Mouse (Mus musculus) midbrain, embryonic 12.5 days (tissue): ENCODE measurements at regions not wholly inside any gene's neighbourhood (a gene's known extent, or its start where the extent isn't known, plus 50 kb on each side); places are given as distances from the start of the nearest gene placed in this dataset.

Experiments
- ATAC-seq: fragments of 200-750 bp; cut with Nextera tagmentation; 2 replicates; pipeline ENCODE4 v1.8.0; 2017; ENCODE audit warnings: low read depth, moderate TSS enrichment, moderate library complexity; ENCODE audit not compliant: low FRiP score
- H3K27ac ChIP-seq: fragments of 300-500 bp; sonication (generic); replicated peaks from 2 replicates; pipeline ENCODE4 v1.5.1; 2016; ENCODE audit warnings: mild to moderate bottlenecking
- H3K27me3 ChIP-seq: fragments of 300-500 bp; sonication (generic); 2 replicates; pipeline ENCODE4 v1.6.1; 2016; ENCODE audit warnings: mild to moderate bottlenecking
- H3K36me3 ChIP-seq: fragments of 300-500 bp; sonication (generic); 2 replicates; pipeline ENCODE4 v1.6.1; 2016
- H3K4me1 ChIP-seq: fragments of 300-500 bp; sonication (generic); 2 replicates; pipeline ENCODE4 v1.6.1; 2016
- H3K4me2 ChIP-seq: fragments of 300-500 bp; sonication (generic); replicated peaks from 2 replicates; pipeline ENCODE4 v1.6.1; 2016; ENCODE audit warnings: mild to moderate bottlenecking, moderate library complexity
- H3K4me3 ChIP-seq: fragments of 300-500 bp; sonication (generic); 2 replicates; pipeline ENCODE4 v1.5.1; 2016; ENCODE audit warnings: mild to moderate bottlenecking
- H3K9ac ChIP-seq: fragments of 300-500 bp; sonication (generic); replicated peaks from 2 replicates; pipeline ENCODE4 v1.6.1; 2016; ENCODE audit warnings: mild to moderate bottlenecking, moderate library complexity
- H3K9me3 ChIP-seq: fragments of 300-500 bp; sonication (generic); 2 replicates; pipeline ENCODE4 v1.6.1; 2016; ENCODE audit warnings: mild to moderate bottlenecking
- WGBS: fragments of 180-500 bp; shearing (Covaris S2); methylation state at CpG from one replicate; pipeline ENCODE4 v1.1.7; 2016; 5-methylcytosine and 5-hydroxymethylcytosine counted together

DNA sequence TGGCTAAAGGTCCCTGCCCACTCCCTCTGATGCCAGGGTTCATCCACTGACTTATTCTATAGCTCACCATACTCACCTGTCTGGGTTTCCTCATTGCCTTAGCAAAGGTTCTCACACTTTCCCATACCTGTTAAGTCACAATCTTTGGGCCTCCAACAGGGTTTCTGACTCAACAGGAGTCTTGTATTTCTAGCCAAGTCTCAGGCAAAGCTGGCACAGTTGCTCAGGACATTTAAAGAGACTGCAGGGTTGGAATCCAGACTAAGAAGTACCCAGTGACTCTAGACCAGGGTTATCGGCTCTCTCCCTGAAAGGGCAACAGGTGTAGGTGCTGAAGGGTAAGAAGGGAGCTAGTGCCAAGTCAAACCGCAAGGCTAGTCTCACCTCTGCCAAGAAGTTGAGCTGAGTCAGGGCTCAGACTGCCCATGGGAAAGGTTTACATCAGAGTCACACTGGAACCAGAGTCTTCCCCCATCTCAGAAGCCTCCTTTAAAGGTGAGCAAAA, 622.4 kb downstream of the Rnf144a start:
- Histone ChIP-seq H3K9me3 (no peaks in the 10 kb centered on the region), H3K27ac (no peak overlapping the region), H3K4me2 (no peak overlapping the region), H3K36me3 (no peaks in the 10 kb centered on the region), H3K9ac (no peak overlapping the region), H3K4me3 (no peak overlapping the region), H3K4me1 (no peaks in the 10 kb centered on the region), H3K27me3 (no peaks in the 10 kb centered on the region)
- ATAC-seq: no peak
- 91% methylated on average over 2 of the region's 2 CpGs for WGBS

DNA sequence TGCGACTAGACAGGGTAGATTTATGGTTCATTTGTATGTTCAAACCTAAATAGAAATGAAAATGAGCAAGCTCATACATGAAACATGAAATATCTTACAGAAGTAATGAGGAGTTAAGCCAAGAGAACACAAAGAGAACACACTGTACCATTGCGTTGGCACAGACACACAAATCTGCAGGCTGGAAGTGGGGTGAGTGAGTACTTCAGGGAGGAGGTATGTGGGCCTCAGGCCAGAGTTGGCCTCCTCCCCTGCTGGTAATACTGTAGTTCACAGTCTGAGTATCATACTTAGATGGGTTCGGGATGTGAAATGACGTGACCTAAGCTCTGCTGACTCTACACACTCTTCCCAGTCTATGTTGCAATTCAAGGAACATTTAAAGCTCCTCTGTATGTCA, 624.1 kb downstream of the Rnf144a start:
- Histone ChIP-seq H3K4me3 (no peak overlapping the region), H3K4me2 (no peak overlapping the region), H3K9ac (no peak overlapping the region), H3K36me3 (no peaks in the 10 kb centered on the region), H3K4me1 (no peaks in the 10 kb centered on the region), H3K9me3 (no peaks in the 10 kb centered on the region), H3K27ac (no peak overlapping the region), H3K27me3 (no peaks in the 10 kb centered on the region)
- 94% methylated on average over 4 of the region's 4 CpGs for WGBS
- ATAC-seq: no peak

DNA sequence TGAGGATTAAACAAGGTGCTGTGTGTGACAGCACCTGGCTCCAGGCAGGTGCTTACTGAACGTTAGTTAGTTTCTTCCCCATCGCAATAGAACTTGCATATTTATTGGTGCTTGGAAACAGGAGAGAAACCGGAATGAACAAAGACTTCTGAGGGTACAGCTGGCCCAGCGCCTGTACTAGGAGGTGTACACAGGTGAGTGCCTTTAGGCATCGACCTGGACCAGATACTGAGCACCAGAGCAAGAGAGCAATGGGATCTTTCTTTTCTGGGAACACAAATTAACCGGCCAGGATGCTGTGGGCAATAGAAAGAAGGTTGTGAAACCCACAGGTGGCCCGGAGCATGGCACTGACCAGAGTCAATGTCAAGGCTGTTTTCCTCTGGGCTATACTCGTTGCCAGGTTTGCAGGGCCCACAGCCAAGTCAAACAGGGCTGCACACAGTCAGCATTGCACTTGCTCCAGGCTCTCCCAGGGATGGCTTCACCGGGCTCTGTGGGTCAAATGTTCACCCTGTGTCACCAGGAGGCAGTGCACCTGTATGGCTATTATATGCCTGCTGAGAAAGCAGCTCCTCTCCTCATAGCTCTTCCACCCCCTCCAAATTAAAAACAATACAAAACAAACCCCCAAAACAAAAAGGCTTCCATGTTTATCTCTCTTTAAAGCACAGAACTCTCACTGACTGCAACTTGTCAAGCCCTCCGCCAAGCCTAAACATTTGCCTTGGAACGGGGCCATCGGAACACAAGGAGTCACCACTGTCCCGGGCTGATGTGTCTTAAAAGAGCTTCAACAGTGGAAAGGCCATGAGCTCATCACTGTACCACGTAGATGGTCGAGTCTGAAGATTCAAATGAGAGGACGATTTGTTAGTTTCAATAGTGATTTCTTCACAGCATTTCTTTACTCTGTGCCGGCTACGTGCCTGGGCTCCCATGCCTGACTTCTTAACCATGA, 629.1 kb downstream of the Rnf144a start:
- Histone ChIP-seq H3K4me2 (no peak overlapping the region), H3K4me3 (no peak overlapping the region), H3K27me3 (no peaks in the 10 kb centered on the region), H3K4me1 (0 out of 2 replicates have a peak, but pooled peaks cover 2% of the 10 kb centered on the region), H3K9ac (no peak overlapping the region), H3K27ac (no peak overlapping the region), H3K36me3 (no peaks in the 10 kb centered on the region), H3K9me3 (no peaks in the 10 kb centered on the region)
- WGBS: 83% methylated on average over 18 of the region's 18 CpGs
- no peak for ATAC-seq

DNA sequence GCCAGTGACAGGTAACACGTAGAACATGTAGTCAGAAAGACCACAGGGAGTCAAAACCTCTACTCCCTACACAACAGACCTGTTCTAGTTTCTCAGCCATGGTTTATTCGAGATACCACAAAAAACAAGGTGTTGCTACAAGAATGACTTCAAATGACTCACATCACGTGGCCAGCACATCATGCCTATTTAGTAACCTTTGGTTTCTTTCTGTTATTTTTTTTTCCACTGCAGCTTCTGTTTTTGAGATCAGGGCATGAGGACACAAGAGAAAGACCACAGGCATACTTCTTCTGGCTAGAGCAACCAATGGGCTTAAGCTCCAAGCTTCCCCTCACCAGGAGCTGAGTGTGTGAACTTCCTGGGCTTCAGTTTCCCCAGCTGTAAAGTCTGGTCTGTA, 630.7 kb downstream of the Rnf144a start:
- WGBS: 89% methylated on average over 3 of the region's 3 CpGs
- Histone ChIP-seq H3K9ac (no peak overlapping the region), H3K27ac (no peak overlapping the region), H3K4me3 (no peak overlapping the region), H3K4me1 (0 out of 2 replicates have a peak, but pooled peaks cover 2% of the 10 kb centered on the region), H3K36me3 (no peaks in the 10 kb centered on the region), H3K27me3 (no peaks in the 10 kb centered on the region), H3K9me3 (no peaks in the 10 kb centered on the region), H3K4me2 (no peak overlapping the region)
- no peak for ATAC-seq

DNA sequence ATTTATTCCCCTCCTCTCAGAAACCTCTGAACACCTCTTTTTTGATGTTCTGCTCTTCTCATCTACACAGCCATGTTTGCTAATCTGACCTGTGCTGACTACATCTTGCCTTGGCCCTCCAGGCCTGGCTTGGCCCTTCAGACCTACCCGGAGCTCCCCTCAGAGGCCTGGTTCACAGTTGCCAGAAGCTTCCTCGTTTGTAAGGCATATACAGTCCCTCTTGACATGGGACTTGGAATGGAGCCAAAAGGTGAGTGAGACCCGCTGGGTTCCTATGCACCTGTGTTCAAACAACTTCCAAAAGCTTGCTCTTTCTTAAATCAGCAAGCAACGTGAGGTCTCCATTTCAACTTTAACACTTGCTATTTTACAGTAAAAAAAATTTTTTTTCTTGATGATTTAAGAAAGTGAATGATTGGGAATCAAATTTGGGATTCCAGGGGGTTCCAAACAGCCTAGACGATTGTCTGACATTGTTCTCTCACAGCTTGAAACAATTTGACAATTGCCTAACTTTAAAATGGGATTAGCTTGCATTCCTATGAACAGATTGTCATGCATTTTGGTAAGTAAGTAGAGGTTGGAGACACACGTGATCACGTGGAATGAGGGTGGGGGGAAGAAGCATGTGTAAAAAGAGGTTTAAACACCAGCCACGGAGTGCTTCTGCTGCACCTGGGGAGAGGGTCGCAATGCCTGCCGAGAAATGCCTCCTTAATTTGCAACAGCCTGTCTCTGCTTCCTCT, 631.9 kb downstream of the Rnf144a start:
- no peak for ATAC-seq
- WGBS: 44% methylated on average over 10 of the region's 10 CpGs
- no peak overlapping the region for H3K4me3 ChIP-seq
- no peak overlapping the region for H3K9ac ChIP-seq
- no peak overlapping the region for H3K4me2 ChIP-seq
- H3K36me3 ChIP-seq: no peaks in the 10 kb centered on the region
- H3K4me1 ChIP-seq: 0 out of 2 replicates have a peak, but pooled peaks cover 2% of the 10 kb centered on the region
- no peak overlapping the region for H3K27ac ChIP-seq
- no peaks in the 10 kb centered on the region for H3K9me3 ChIP-seq
- no peaks in the 10 kb centered on the region for H3K27me3 ChIP-seq

DNA sequence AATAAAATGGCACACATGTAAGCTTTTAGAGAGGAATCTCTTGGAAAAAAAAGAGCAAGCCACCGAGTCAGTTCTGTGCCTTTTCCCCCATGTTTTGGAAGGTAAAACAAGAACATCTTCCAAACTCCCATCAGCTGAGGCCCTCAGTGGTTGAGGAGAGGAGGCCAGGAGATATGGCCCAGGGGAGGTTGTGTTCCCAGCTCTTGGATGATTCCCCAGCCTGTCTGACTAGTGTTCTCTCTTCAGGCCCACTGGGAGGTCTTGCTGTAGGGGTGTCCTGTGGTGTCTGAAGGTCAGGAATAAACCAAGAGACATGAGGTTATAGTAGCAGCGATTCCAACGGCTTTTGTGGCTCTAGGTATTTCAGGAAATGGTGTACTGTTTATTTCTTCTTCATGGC, 643.2 kb downstream of the Rnf144a start:
- Histone ChIP-seq H3K9ac (no peak overlapping the region), H3K4me1 (no peaks in the 10 kb centered on the region), H3K27ac (no peak overlapping the region), H3K27me3 (no peaks in the 10 kb centered on the region), H3K9me3 (no peaks in the 10 kb centered on the region), H3K36me3 (no peaks in the 10 kb centered on the region), H3K4me2 (no peak overlapping the region), H3K4me3 (no peak overlapping the region)
- no peak for ATAC-seq
- 88% methylated on average over 3 of the region's 3 CpGs for WGBS

DNA sequence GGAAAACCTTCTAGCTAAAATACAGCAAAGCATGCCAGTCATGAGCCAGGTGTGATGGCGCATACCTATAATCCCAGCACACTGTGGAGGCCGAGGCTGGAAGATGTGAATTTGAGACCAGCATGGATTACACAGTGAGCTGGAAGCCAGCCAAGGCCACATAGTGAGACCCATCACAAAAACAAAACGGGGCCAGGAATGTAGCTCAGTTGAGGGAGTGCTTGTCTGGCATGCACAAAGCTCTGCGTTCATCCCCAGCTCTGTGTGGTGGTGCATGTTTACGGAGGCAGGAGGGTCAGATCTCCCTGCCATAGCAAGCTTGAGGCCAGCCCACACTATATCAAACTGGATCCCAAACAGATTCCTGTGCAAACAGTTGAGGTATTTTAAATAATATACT, 646.4 kb downstream of the Rnf144a start:
- Histone ChIP-seq H3K4me2 (no peak overlapping the region), H3K4me3 (no peak overlapping the region), H3K4me1 (peaks cover 9% of the 10 kb centered on the region), H3K27ac (no peak overlapping the region), H3K9ac (no peak overlapping the region), H3K27me3 (no peaks in the 10 kb centered on the region), H3K36me3 (no peaks in the 10 kb centered on the region), H3K9me3 (no peaks in the 10 kb centered on the region)
- ATAC-seq: no peak
- 38% methylated on average over 5 of the region's 5 CpGs for WGBS

DNA sequence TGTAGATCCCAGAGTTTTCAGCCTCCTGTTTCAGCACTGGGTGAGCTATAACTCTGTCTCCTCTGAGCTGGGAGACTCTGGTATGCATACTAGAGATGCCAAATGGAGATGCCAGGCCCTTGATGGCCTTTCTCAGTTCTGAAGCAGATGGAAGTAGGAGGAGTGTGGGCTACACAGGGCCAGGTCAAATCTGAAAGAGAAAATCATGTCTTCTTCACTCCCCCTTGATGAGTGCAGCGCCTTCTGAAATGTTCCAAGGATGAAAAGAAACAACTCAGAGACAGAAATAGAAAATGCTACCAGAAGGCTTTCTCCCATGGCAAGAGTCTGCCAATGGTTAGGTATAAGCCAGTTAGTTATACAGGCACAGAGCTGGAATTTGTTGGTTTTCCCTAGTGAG, 652.0 kb downstream of the Rnf144a start:
- Histone ChIP-seq H3K9ac (no peak overlapping the region), H3K4me1 (peaks cover 9% of the 10 kb centered on the region), H3K27me3 (no peaks in the 10 kb centered on the region), H3K27ac (no peak overlapping the region), H3K4me3 (no peak overlapping the region), H3K36me3 (no peaks in the 10 kb centered on the region), H3K4me2 (no peak overlapping the region), H3K9me3 (no peaks in the 10 kb centered on the region)
- 93% methylated on average over 1 of the region's 1 CpGs for whole genome bisulfite sequencing
- no peak for ATAC-seq

DNA sequence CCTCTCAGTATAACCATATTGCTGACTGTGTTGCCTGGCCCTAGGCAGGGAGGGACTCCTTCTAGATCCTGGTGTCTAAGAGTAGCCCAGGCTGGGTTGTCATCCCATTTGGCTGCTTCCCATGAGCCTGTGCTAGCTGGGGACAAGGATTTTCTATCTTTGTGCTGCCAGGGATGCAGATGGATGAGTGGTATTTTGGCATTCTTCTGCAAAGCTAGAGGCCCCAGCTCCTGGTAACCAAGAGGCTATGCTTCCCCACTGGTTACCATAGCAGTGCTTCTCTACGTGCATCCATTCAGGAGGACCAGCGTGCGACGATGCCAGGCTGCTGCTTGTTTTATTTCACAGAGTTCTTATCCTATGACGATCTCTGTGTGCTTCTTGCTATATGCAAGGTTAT, 658.0 kb downstream of the Rnf144a start:
- Histone ChIP-seq H3K4me2 (no peak overlapping the region), H3K4me3 (no peak overlapping the region), H3K4me1 (no peaks in the 10 kb centered on the region), H3K36me3 (no peaks in the 10 kb centered on the region), H3K27me3 (no peaks in the 10 kb centered on the region), H3K9me3 (no peaks in the 10 kb centered on the region), H3K9ac (no peak overlapping the region), H3K27ac (no peak overlapping the region)
- WGBS: 85% methylated on average over 5 of the region's 5 CpGs
- no peak for ATAC-seq

DNA sequence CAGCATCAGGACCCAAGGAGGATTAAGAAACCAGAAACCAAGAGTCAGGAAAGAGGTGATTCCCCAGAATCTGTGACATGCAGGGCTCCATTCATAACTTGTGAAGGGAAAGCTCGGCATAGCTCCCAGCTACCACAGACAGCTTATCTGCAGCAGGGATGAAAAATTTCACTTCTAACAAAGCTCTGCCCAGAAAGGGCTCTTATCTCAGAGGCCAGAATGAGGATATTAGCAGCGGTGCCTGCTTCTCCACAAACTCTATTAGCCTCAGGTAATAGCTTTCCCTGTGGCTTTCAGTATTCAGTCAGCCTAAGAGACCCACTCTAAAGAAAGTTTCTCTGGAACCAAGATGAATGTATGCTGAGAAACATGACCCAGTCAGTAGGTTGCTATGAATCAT, 636.9 kb upstream of the Id2 start:
- H3K36me3 ChIP-seq: no peaks in the 10 kb centered on the region
- H3K27ac ChIP-seq: no peak overlapping the region
- 63% methylated on average over 2 of the region's 2 CpGs for WGBS
- H3K4me3 ChIP-seq: no peak overlapping the region
- no peak overlapping the region for H3K9ac ChIP-seq
- H3K4me1 ChIP-seq: no peaks in the 10 kb centered on the region
- H3K27me3 ChIP-seq: no peaks in the 10 kb centered on the region
- H3K9me3 ChIP-seq: no peaks in the 10 kb centered on the region
- H3K4me2 ChIP-seq: no peak overlapping the region
- ATAC-seq: no peak

DNA sequence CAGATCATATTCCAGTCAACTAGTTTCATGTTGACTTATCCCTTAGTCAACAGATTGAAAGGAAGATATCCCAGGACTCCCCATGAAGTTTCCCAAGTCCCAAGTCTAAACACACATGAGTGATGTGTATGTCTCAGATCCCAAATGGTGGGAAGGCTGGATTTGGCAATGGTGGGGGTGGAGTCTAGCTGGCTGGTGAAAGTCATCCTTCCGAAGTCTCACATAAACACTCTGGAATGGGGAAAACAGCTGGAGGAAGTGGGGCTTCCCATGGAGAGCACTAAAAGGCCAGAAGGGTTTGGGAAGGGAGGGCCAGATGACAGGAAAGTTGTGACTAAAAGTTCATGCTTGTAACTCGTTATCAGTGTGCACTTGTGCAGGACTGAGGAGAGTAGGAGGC, 628.8 kb upstream of the Id2 start:
- 77% methylated on average over 2 of the region's 2 CpGs for WGBS
- H3K9ac ChIP-seq: no peak overlapping the region
- H3K27me3 ChIP-seq: no peaks in the 10 kb centered on the region
- no peaks in the 10 kb centered on the region for H3K36me3 ChIP-seq
- no peaks in the 10 kb centered on the region for H3K9me3 ChIP-seq
- ATAC-seq: no peak
- H3K4me2 ChIP-seq: no peak overlapping the region
- H3K4me3 ChIP-seq: no peak overlapping the region
- no peaks in the 10 kb centered on the region for H3K4me1 ChIP-seq
- H3K27ac ChIP-seq: no peak overlapping the region

DNA sequence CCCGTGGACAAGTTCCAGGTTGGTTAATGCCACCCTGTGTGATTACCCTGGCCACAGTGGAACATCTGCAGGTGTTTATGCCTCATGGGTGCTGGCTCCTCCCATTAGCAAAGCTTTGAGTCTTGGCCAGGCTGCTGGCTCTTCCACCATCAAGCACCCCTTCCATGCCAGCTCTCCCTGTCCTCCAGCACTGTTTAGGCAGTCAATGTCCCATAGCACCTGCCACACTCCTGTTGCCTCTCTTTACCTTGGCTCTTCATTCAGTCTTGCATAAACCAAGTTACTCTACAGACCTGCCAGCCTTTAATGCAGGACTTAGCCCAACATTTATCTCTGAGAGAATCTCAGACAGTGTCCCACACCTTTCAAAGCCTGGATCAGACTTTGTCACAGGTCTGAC, 614.2 kb upstream of the Id2 start:
- no peaks in the 10 kb centered on the region for H3K4me1 ChIP-seq
- H3K4me3 ChIP-seq: no peak overlapping the region
- H3K4me2 ChIP-seq: no peak overlapping the region
- no peak for ATAC-seq
- H3K36me3 ChIP-seq: no peaks in the 10 kb centered on the region
- H3K9ac ChIP-seq: no peak overlapping the region
- no peaks in the 10 kb centered on the region for H3K9me3 ChIP-seq
- no peaks in the 10 kb centered on the region for H3K27me3 ChIP-seq
- H3K27ac ChIP-seq: no peak overlapping the region
- 92% methylated on average over 1 of the region's 1 CpGs for WGBS
